Mouse (Mus musculus): ENCODE measurements around the gene Ldlrap1.

DNA sequence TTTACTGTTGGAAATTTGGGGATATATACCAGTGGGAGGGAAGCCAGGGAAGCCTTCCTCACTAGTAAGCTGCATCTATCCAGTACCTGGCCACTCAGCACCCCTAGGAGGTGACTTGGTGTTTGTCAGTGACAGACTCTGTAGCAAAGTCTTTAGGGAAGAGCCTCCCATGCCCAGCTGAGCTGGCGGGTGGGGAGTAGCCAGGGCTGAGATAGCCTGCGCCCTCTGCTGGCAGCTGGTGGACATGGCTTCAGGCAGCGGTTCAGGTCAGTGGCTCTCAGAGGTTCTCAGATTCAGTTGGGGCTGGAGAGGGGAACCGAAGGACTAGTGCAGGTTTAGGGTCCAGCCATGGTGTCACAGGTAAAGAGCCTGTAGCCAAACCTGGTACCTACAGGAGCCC lies 31.4 kb upstream of the Ldlrap1 start:
- no peak for TF ChIP-seq POLR2A (IDR thresholded peaks at IDR 0.05; ENCODE audit: insufficient read length, low read depth)
- no peak for TF ChIP-seq REST (IDR thresholded peaks at IDR 0.05; ENCODE audit: insufficient read depth, insufficient read length)
- no peak for TF ChIP-seq TCF12 (IDR thresholded peaks at IDR 0.05; ENCODE audit: insufficient read depth, poor library complexity, severe bottlenecking)
- TF ChIP-seq E2F4 (IDR thresholded peaks at IDR 0.05; ENCODE audit: insufficient read depth), result no peak
- TF ChIP-seq POLR2AphosphoS2 (IDR thresholded peaks at IDR 0.05; ENCODE audit: insufficient read length, low read depth), result no peak
